Mouse (Mus musculus) G1E-ER4 (cell line): Measurements from ENCODE around the gene Dap3. TPM values are rescaled to one million over a fixed set of nuclear protein-coding genes. Genes with fewer than 3 reads are reported as not detected.

Source experiments
- GATA1 ChIP-seq: IDR thresholded peaks from one replicate; pipeline ENCODE4 v1.8.0; 2012; ENCODE audit warnings: low read length, inconsistent platforms
- polyA plus RNA-seq: library from polyadenylated mRNA; stranded (reverse); fragments of >175 nt; gene quantifications from 2 replicates; pipeline ENCODE4 v1.2.3, GENCODE M21; 2012

The Dap3 gene
- 68.5 and 160 TPM in 2 replicates for polyA plus RNA-seq

DNA sequence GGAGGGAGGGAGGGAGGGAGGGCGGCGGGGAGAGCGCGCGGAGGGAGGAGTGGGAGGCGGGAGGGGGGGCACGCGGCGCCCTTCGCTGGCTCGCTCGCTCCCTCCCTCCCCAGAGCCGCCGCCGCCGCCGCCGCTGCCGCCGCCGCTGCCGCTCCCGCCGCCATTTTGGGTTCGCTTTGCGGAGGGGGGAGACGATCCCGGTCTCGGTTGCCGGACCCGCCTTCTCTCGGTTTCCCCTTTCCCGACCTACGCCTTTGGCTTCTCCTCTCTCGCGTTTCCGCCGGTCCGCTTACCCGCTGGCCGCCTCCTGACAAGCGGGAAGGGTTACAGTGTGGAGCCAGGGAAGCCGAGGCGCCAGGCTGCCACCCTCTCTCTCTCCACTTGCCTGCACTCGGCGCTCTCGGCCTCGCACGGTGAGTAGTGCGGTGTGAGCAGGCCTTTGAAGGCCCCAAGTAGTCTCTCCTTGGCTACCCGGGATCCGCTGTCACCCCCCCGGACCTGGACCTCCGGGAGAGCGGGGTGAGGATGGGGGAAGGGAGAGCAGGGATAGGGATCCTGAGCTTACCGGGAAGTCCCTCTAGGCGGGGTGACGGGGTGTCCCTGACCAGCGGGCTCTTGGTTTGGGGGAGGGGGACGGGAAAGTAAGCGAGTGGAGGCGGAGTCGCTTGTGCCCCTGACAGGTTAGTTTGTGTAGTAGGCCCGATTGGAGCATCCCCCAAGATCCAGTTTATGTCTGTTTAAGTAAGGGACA lies at the start of gene Dap3, which contains the start of gene Ash1l:
Gene Dap3, minus strand, starts transcription at position 606 of the 751 bp plus-strand sequence.
Gene Ash1l, plus strand, starts transcription at position 47 of the 751 bp plus-strand sequence.
- no peak for TF ChIP-seq GATA1

DNA sequence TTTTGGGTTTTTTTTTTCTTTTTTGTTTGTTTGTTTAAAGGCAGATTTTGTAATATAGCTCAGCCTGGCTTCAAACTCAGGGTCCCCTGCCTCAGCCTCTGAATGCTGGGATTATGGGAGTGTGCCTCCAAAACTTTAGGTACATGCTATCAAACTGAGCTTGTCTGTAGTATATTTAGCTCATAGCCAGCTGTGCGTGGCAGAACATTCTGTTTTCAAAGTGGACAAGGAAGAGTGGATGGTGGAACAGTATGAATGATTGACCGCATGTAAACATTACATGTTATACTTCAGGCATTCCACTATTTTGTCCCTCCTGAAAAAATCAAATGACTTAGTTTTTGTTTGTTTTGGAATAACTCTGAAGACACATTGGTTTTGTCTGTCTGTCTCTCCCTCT lies 41.8 kb upstream of the Dap3 start:
- no peak for TF ChIP-seq GATA1

DNA sequence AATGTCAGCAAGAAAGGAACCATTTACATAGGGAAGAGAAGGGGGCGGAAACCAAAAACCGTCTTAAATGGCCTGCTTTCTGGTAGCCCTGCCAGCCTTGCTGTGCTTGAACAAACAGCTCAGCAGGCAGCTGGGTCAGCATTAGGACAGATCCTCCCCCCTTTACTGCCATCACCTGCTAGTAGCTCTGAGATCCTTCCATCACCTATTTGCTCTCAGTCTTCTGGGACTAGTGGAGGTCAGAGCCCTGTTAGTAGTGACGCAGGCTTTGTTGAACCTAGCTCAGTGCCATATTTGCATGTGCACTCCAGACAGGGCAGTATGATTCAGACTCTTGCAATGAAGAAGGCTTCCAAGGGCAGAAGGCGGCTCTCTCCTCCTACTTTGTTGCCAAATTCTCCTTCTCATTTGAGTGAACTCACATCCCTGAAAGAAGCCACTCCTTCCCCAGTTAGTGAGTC lies 33.0 kb upstream of the Dap3 start:
- no peak for TF ChIP-seq GATA1

DNA sequence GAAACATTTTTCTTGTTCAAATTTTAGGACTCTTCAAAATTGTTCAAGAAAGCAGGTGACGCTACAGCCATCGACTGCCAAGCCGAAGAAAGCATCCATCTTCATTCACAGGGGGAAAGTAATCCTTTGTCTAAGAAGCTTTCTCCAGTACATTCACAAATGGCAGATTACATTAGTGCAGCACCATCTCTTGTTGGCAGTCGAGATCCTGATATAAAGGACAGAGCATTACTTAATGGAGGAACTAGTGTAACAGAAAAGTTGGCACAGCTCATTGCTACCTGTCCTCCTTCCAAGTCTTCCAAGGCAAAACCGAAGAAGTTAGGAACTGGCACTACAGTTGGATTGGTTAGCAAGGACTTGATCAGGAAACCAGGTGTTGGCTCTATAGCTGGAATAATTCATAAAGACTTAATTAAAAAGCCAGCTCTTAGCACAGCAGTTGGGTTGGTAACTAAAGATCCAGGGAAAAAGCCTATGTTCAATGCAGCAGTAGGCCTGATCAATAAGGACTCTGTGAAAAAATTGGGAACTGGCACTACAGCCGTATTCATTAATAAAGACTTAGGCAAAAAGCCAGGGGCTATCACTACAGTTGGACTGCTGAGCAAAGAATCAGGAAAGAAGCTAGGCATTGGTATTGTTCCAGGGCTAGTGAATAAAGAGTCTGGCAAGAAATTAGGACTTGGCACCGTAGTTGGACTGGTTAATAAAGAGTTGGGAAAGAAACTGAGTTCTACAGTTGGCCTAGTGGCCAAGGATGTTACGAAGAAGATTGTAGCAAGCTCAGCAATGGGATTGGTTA lies 30.4 kb upstream of the Dap3 start:
- no peak for TF ChIP-seq GATA1

DNA sequence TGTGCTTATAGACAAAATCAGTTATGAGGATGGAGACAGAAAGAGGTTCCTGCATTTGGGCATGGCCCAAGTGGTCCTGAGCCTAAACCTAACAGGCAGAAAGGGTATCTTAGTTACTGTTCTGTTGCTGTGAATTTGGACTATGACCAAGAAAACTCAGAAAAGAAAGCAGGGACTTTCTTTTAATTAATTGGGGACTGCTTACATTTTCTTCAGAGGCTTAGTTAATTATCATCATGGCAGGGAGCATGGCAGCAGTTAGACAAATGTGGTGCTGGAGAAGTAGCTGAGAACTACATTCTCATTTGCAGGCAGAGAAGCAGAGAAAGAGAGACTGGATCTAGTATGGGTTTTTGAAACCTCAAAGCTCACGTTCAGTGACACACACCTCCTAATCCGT lies 24.0 kb upstream of the Dap3 start:
- no peak for TF ChIP-seq GATA1

DNA sequence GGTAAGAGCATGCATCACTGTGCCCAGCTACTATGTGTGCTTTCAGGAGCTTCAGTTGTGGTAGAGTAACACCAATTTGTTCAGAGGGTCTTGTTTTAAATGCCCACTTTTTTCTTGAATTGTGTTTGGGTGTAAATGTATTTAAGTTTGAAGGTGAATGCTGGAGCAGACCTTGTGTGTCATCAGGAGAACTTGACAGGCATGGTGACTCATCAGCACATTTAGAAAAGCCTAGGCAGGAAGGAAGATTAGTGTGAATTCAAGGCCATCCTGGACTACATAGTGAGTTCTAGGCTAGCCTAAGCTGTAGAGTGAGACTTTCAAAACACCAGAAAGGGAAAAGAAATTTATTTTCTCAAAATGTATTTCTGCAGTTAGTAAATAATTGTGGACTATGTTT lies 2.8 kb upstream of the Dap3 start:
- no peak for TF ChIP-seq GATA1

DNA sequence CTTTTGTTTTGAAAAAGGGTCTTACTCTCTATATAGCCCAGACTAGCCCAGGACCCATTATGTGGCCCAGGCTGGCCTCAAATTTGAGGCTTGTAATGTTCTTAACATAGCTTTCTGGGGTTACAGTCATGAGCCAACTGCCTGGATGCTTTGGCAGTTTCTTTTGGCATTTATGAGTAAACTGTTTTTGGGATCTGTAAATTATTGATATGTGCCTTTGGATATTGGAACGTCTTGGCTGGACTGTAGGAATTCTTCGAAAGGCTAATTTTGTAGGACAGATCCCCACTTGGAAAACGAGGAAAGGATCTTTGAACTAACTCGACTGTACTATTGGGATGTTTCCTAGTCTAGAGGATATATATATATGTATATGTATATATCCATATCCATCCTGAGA lies 2.3 kb upstream of the Dap3 start:
- TF ChIP-seq GATA1 = no peak

DNA sequence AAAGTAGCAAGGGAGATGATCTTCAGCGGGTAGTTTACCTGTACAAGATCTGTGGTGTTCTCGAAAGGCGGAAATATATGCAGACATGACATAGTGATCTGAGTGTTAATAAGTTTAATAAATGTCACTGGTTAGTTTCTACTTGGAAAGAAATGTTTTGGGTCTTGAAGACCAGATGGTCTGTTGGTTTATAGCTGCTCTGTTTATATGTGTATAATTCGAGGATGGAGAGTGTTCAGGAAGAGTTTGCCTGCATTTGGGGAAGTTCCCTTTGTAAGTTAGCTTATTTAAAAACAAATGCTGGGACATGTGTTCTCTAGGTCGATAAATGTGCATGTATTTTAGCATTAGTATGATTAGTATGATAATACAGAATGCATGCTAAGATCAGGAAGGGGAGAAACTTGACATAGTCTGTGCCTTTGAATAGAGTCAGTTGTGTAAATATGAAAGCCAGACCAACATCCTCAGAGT lies 383 bp upstream of the Dap3 start:
- no peak for TF ChIP-seq GATA1

DNA sequence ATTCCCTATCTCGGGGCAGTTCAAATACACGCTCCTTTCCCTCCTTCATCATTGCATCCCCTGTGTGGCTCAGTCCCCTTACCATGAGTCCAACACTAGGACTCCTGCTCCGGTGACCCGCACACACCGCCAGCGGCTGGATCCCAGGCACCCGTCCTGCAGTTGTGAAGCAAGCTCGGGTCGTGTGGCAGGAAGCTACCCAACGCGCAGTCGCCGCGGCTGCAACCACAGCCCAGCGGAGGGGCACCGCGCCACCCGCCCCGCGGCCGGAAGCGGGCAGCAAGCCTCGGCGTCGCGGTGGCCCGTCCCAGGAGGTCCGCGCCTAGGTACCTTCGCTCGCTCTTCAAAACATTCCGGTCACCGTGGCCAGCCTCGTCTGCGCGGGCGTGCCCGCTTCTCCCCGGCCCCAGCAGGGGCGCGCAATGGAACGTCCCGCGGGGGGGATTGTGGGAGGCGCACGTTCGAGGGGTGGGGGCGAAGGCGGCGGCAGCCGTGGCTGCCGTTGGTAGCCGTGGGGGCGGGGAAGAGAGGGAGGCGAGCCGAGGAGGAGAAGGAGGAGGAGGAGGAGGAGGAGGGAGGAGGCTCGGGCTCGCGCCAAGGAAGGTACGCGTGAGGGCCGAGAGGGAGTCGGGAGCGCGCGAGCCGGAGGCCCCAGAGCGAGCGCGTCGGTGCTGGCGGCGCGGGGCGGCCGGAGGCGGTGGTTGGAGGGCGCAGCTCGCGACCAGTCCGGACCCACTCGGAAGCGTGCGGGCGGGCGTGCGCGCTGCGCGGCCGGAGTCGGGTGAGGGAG lies 1.0 kb downstream of the Dap3 start:
- TF ChIP-seq GATA1 = no peak

DNA sequence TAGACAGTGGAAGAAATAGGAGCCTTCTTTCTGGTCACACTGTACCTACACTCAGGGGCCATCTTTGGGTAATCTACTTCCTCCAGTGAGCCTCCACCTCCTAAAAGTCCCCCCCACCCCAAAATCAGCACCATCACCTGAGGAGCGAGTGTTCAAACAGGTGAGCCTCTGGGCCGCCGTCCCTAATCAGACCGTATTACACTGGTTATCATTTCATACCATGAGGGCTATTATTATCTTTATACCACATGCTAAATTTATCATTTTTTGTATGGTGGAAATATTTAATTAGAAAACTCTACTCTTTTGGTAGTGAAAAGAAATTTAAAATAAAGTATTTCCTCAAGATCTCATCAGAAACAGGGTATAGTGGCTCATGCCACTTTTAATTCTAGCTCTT lies 6.9 kb downstream of the Dap3 start:
- no peak for TF ChIP-seq GATA1

DNA sequence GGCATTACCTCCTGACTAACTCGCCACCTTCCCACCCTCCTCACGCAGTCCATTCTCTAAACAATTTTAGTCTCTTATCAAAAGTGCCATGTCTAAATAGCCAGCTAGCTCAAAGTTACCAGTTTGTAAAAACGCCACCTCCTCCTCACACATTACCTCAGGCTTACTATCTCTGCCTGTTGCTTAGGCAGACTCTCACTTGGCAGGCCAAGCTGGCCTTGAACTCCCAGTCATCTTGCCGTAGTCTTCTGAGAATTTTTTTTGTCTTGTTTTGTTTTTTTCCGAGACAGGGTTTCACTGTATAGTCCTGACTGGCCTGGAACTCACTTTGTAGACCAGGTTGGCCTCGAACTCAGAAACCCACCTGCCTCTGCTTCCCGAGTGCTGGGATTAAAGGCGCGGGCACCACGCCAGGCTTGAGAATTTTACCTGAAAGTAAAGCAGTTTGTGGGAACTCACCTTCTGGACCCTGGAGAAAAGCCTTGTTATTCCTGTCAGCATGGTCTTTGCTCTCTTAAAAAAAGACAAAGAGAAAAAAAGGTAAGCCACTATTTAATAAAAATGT lies 8.6 kb downstream of the Dap3 start:
- no peak for TF ChIP-seq GATA1

DNA sequence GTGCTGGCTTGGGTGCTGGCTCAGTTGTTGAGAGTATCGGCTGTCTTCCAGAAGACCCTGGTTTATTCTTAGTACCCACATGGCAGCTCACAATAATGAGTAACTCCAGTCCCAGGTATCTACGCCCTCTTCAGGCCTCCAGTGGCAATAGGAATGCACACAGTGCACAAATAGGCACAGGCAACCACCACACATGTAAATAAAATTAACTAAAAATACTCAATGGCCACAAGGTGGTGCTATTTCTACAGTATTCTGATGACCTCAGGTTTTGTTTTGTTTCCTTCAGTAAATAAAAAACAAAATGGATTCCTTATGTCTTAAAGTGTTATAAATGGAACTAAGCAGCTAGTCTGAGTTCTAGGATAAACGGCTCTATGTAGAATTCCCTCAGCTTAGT lies 11.2 kb downstream of the Dap3 start:
- TF ChIP-seq GATA1 = no peak

DNA sequence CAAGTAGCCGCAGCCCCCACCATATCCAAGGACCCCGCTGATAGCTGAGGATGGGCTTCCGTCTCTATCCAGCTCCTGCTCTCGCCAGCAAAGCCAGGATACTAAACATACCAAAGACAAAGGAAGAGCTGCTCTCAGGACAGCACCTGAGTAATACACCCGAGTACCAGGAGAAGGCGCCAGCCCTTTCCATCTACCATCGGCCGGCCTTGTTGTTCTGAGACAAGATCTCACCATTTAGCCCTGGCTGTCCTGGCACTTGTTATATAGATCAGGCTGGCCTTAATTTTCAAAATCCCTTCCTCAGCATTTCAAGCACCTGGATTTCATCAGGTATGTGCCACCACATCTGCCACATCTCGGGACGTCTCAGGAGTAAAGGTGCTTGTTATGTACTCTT lies 11.9 kb downstream of the Dap3 start:
- no peak for TF ChIP-seq GATA1

DNA sequence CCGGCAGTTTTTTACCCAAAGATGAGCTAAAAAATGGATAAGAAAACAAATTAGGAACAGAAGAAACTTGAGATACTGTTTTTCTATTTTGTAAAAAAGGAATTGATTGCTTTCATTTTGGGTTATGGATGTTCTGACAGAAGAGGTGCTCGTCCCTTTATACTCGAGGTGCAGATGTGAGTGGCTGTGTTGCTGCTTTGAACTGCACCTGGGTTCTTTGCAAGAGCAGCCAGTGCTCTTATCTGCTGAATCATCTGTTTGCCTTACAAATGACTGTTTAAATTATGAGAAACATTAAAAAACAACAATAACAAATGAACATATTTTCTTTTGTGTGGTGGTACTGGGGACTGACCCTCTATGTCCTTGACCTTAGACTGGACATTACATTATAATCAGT lies 21.5 kb downstream of the Dap3 start:
- TF ChIP-seq GATA1 = no peak

DNA sequence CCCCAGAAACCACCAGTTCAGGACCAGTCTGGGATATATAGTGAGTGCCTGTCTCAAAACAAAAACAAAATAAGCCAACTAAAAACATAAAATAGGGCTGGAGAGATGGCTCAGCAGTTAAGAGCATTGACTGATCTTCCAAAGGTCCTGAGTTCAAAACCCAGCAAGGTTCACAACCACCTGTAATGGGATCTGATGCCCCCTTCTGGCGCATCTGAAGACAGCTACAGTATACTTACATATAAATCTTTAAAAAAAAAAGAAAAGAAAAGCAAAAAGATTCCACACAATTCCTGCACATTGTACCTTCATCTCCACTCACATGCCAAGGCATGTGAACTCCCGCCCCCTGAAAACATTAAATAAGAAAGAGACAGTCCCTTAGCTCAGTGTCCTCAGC lies 25.3 kb downstream of the Dap3 start:
- no peak for TF ChIP-seq GATA1

DNA sequence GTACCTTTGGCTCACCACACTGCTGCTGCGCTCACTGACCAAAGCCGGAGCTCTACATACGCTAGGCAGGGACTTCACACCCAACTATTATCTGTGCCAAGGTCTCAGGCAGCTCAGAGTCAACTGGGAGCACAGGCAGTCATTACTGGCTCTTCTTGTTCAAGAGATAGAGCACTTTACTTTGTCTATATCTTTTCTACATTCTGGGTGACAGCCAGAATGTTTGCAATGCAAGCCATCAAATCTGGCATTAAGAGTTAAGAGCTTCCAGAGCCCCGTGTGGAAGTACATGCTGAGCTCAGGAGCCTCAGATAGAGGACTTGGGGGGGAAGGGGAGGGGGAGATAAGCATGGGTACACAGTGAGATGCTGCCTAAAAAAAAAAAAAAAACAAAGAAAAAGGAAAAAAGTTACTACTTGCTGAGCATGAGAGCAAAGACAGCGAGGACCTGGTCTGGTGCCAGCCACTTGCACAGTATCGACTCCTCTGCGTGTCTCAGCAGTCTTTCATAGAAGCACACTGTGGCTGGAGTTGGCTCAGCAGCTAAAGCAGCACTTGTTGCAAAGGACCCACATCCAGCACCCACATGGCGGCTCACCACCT lies 26.9 kb downstream of the Dap3 start:
- TF ChIP-seq GATA1 = no peak
